Mouse (Mus musculus) urinary bladder, postnatal 10 days (tissue): ENCODE results near the gene St6galnac1.
"Not testable (repeated sequence)": the region's sequence is repeated elsewhere in the genome, so short reads cannot be mapped to it uniquely, and the experiment has no call there.

Source experiments
- DNase-seq: peaks from one replicate; pipeline ENCODE4 v3.0.0; 2022; ENCODE audit warnings: low spot score

Gene St6galnac1

DNA sequence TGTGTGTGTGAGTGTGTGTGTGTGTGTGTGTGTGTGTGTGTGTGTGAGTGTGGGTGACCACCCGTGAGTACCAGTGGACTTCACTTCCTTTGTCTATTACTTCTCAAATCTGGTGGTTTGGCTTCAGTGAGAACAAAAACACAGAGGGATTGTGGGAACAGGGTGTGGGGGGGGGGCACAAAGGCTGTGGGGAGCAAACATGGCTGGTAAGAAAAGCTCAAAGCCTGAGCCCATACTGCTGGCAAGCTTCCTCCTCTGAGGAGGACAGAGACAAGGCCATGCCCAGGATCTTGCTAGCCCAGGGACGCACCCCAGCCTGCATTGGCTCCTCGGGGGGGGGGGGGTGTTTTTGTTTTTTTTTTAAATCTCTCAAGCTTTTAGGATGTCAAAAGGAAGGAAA lies 32.2 kb upstream of the St6galnac1 start:
- no peak for DNase-seq

DNA sequence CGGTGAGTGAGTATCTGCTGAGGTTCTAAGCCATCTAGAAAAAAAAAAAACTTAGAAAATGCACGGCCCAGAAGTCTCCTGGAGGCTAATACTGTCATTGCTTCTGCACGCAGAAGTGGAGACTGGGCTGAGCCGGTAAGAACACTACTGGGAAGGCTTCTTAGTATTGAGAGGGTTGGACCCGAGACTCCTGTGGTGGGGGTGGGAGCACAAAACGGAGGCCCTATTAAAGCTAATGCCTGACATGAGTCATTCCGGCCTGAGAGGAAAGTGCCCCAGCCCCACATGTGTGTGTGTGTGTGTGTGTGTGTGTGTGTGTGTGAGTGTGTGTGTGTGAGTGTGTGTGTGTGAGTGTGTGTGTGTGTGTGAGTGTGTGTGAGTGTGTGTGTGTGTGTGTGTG lies 31.8 kb upstream of the St6galnac1 start:
- no peak for DNase-seq

DNA sequence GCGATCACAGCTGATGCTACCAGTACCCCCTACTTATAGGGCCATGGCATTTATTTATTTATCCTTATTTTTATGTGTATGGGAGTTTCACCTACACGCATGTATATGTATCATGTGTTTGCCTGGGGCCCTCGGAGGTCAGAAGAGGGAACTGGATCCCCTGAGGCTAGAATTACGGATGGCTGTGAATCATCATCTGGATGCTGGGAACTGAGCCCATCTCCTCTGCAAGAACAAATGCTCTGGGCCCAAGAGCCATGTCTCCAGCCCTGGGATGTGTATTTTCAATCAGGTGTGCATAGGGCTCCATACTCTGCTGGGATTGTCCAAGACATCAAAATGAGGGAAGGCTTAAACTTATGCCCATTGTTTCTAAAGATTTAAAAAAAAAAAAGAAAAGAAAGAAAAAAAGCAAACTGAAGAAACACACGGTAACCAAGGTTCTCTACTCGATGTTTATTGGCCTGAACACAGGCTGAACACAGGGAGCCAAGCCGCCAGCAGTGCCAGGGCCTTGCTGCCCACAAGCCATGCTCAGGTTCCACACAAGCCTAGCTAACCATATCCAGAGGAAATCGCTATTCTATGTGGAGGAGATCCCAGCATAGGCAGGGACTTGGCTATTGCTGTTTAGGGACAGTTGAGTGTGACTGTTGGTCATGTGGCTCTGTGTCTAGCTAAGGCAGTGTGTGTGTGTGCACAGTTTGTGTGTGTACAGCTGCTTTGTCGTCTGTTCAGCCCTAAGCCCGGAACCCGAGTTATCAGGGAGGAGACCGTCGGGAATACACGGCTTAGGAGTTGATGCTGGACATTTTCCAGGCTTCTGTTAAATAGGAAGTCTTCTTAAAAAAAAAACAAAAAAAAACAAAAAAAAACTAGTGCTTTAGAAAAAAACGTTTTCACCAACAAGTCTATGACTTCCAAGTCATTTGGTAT lies 31.1 kb upstream of the St6galnac1 start:
- no peak for DNase-seq

GRCm38 (mm10) chr11:116802709-116803108 lies 27.4 kb upstream of the St6galnac1 start:
- no peak for DNase-seq

DNA sequence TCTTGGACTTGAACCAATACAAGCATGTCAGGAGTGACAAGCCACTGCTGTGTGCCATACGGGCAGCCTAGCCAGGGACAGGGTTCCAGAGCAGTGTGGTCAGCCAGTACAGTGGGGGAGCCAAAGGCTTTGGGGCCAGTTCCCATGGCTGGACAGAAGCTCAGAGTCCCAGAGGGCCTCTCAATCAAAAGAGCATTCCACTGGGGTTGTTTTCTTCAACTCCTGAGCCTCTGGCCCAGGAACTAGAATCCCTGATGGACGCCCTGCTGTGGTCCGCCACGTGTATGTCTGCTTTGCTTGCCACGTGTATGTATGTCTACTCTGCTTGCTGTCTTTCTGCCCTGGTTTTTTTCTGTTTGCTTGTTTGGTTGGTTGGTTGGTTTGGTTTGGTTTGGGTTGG lies 25.8 kb upstream of the St6galnac1 start:
- no peak for DNase-seq

GRCm38 (mm10) chr11:116799364-116799763 lies 24.1 kb upstream of the St6galnac1 start:
- no peak for DNase-seq

DNA sequence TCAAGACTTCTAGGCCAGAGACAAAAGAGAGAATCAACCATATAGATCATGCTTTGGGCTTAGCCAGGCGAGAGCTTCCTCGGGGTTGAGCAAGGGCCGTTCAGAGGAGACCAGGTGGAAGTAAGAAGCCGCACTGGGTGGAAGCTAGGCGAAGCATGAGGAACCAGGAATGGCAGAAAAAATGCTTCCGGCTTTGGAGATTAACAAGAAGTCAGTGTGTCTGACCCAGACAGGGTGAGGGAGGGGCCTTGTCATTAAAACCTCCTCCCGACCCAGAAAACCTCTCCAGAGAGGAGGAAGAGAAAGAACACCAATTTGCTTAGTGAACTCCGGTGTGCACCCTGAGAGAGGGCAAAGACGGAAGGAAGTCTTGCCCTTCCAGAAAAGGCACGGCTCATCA lies 8.9 kb upstream of the St6galnac1 start:
- no peak for DNase-seq

GRCm38 (mm10) chr11:116782737-116783145 lies 7.4 kb upstream of the St6galnac1 start:
- no peak for DNase-seq

DNA sequence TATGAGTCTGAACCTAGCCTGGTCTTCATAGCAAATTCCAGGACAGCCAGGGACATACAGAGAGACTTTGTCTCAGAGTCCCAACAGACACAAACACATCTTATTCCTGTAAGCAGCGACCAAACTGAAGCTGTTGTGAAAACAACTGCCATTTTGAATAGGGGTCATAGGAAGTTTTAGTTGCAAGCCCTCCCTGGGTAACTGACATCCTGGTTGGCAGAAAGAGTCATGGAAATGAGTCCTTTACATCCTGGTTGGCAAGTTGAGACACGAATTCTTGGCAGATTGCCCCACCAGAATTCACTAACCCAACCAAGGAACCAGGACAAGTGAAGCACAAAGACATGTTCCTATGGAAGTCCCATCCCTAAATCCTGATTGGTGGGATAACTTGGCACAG lies 2.1 kb downstream of the St6galnac1 start:
- DNase-seq: no peak

DNA sequence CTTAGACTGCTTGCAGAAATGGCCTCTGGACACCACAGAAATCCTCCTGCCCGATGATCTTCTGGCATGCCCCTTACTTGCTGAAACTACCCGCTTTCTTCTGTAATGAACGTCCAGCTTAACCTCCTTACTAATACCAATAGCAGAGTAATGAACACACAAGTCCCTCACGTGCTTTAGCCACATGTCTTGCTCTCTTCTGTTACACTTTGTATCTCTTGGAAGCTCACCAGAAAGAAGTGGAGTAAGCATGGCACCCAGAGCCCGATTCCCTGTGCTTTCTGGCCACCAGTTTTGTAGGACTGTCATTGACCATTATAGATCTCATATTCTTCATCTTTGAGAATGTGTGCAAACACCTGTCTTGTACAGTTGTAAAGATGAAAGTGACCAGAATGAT lies 5.4 kb downstream of the St6galnac1 start:
- no peak for DNase-seq

GRCm38 (mm10) chr11:116764946-116765345 lies 10.4 kb downstream of the St6galnac1 start:
- DNase-seq: no peak

- DNase-seq: no peak
These were observed 11.0 kb downstream of the St6galnac1 start for GRCm38 (mm10) chr11:116764346-116764745.

DNA sequence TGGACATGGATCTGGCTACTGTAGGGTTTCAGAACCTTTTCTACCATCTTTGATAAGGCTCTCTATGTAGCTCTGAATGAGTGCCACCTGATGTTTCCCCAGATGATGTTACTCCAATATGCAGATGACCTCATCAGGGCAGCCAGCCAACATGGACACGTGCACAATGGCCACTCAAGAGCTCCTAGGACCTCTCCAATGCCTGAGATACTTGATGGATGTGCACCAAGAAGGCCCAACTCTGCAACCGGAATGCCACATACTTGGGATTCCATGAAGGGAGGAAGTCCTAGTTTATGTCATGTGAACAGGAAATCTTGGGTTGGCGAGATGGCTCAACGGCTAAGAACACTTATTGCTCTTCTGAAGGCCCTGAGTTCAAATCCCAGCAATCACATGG lies 20.1 kb downstream of the St6galnac1 start:
- DNase-seq: no peak

DNA sequence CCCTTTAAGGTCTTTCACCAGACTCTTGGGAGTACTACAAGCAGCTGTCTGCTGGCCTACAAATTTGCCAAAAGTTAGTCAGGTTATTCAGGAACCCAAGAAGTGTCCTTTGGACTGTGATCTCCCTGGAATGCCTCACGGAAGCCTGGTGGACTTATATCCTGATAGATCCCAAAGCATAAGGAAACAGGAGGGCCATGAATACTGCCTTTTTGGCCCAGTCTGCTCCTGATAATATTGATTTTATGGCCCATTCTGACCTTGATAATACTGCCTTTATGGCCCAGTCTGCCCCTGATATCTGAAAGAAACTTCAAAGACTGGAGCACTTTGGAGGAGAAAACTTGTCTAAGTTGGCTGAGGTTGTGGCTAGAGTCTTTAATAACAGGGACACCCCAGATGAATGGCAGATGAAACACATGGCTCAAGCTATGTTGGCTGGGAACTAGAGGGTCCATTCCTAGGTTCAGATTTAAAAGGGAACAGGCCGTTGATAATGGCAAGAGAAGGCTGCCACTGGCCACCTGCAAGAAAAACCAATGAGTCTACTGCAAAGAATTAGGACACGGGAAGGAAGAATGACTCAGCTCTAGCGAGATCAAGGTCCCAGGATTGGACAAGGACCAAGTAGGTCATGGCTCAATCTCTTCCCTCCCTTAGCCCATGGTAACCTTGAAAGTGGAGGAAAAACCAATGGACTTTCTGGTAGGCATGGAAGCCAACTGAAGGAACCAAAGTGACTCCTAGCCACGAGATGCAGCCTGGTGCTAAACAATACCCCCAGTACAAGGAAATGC lies 21.4 kb downstream of the St6galnac1 start:
- no peak for DNase-seq

GRCm38 (mm10) chr11:116749733-116750132 lies 25.6 kb downstream of the St6galnac1 start:
- DNase-seq: no peak

- not testable (repeated sequence) for DNase-seq
These were observed 26.6 kb downstream of the St6galnac1 start for GRCm38 (mm10) chr11:116748692-116749091.

GRCm38 (mm10) chr11:116746822-116747221 lies 28.5 kb downstream of the St6galnac1 start:
- DNase-seq: not testable (repeated sequence)

DNA sequence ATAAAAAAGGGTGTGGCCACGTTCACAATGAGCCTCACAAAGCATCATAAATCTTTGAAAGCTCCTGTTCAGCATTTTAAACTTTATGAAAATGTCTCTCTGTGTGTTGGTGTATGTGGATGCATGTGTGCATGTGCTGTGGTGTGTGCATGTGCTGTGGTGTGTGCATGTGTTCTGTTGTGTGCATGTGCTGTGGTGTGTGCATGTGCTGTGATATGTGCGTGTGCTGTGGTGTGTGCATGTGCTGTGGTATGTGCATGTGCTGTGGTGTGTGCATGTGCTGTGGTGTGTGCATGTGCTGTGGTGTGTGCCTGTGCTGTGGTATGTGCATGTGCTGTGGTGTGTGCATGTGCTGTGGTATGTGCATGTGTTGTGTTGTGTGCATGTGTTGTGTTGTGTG lies 29.9 kb downstream of the St6galnac1 start:
- DNase-seq: not testable (repeated sequence)

- no peak for DNase-seq
These were observed 36.9 kb downstream of the St6galnac1 start for GRCm38 (mm10) chr11:116738411-116738810.

GRCm38 (mm10) chr11:116732536-116732935 lies 42.8 kb downstream of the St6galnac1 start:
- DNase-seq: no peak

GRCm38 (mm10) chr11:116731060-116731580 lies 44.2 kb downstream of the St6galnac1 start:
- DNase-seq: not testable (repeated sequence)

GRCm38 (mm10) chr11:116729276-116730008 lies 45.9 kb downstream of the St6galnac1 start:
- DNase-seq: no peak
